Mouse (Mus musculus): Measurements from ENCODE around the gene Rbm8a2. TPM values are rescaled to one million over a fixed set of nuclear protein-coding genes. Genes with fewer than 3 reads are reported as not detected.

Gene Rbm8a2
- polyA plus RNA-seq, 1 experiment from 2014 or later, result 0.60 TPM

Other genes starting within 250 kb of the Rbm8a2 start
- 76.5 and 78.4 TPM in 2 replicates for gene Exo1, start 98.5 kb downstream of the Rbm8a2 start, polyA plus RNA-seq (2016; fragmentation: Nextera tagmentation; extraction: Ambion mirVana)
- gene Gm38100, start 58.8 kb downstream of the Rbm8a2 start, polyA plus RNA-seq (2016; fragmentation: Nextera tagmentation; extraction: Ambion mirVana), result not detected in 2 replicates

All from liver, embryonic 12.5 days (tissue).